ENCODE assay signal across 32 mouse cellular contexts in the genomic region with DNA sequence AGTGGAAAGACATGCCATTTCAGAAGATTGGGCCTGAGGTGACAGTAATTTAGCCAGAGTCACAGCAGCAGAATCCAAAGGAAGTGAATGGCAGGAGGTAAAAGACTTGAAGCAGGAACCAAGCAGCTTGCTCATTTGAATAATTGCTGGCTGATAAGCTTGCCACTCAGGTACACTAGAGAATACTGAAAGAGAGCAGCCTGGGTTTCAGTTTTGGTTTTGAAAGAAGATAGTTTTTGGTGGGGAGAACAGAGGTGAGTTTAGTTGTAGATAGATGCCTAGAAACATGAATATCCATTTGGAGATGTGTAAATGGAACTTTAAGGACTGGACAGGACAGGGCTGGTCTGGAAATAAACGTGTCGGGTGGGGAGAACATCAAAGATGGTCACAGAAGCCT. TPM values are rescaled to one million over a fixed set of nuclear protein-coding genes. Genes with fewer than 3 reads are reported as not detected.
DNase-seq lines count a peak whose midpoint lies in the region; ATAC-seq and TF ChIP-seq lines count a peak whose summit lies in the region.
"Had no signal": no experiment of that assay in that cellular context is flagged by ENCODE, and none has a peak within 500 bp of the region (broad histone marks: within the 10 kb centered on the region; RNA-seq: fewer than 3 reads in every experiment).

No protein-coding gene starts in this region.

- H3K4me1 ChIP-seq in MEL (ENCODE audit: control insufficient read depth in 1 of 2, insufficient read depth in 2 of 2, low read length in 2 of 2), result peaks cover 13 to 14% of the 10 kb centered on the region in 2 experiments

- no peak overlapping the region; the same call in 1 of the 2 replicates for H3K27ac ChIP-seq in MEL (ENCODE audit: control insufficient read depth, low read depth, low read length)
- H3K27ac ChIP-seq: embryonic facial prominence, embryonic 13.5 days; forebrain, embryonic 10.5 days; forebrain, embryonic 15.5 days; hindbrain, embryonic 14.5 days; limb, embryonic 10.5 days; limb, embryonic 15.5 days; liver, embryonic 13.5 days; midbrain, embryonic 10.5 days; neural tube, embryonic 13.5 days; stomach, postnatal 0 days had no signal

- TF ChIP-seq EP300 in MEL (IDR thresholded peaks at IDR 0.05; ENCODE audit: low read depth in 1 of 2, low read length in 2 of 2), result no peak

- TF ChIP-seq RAD21 in MEL (IDR thresholded peaks at IDR 0.05; ENCODE audit: low read depth, low read length), result no peak

- peaks cover 12% of the 10 kb centered on the region for H3K79me2 ChIP-seq in MEL (ENCODE audit: control insufficient read depth, insufficient read depth, low read length, poor library complexity)

- H3K4me3 ChIP-seq in MEL (ENCODE audit: control insufficient read depth in 1 of 2, insufficient read depth in 1 of 2, low read depth in 2 of 2, low read length in 2 of 2), result peak overlapping the region; percentile 25 to 51
- H3K4me3 ChIP-seq: embryonic facial prominence, embryonic 13.5 days; forebrain, embryonic 10.5 days; forebrain, embryonic 15.5 days; heart, embryonic 12.5 days; limb, embryonic 10.5 days; limb, embryonic 15.5 days; liver, embryonic 13.5 days; midbrain, embryonic 10.5 days; myocyte; neural tube, embryonic 13.5 days had no signal

- no peaks in the 10 kb centered on the region for H3K9me3 ChIP-seq in MEL (replicated peaks; ENCODE audit: insufficient read depth, low read length)
- H3K9me3 ChIP-seq: embryonic facial prominence, embryonic 13.5 days; forebrain, embryonic 10.5 days; forebrain, embryonic 15.5 days; heart, embryonic 12.5 days; limb, embryonic 10.5 days; limb, embryonic 15.5 days; liver, embryonic 13.5 days; midbrain, embryonic 10.5 days; neural tube, embryonic 13.5 days had no signal

- TF ChIP-seq POLR2A in MEL (IDR thresholded peaks at IDR 0.05; ENCODE audit: control insufficient read depth in 1 of 2, insufficient read depth in 1 of 2, low read depth in 1 of 2, low read length in 2 of 2, poor library complexity in 1 of 2), result no peak

- DNase-seq in spleen, postnatal 36 days (ENCODE audit: low spot score in 2 of 2), result peak; percentile 20 to 22
- DNase-seq in spleen, postnatal 4 days (ENCODE audit: low spot score in 2 of 2), result no peak
- DNase-seq in MEL (ENCODE audit: low read depth, low spot score), result peak; percentile 39
- DNase-seq in kidney, adult 9 months, result no peak
- DNase-seq in kidney, adult 8-10 months, result no peak
- no peak for DNase-seq in layer of hippocampus, postnatal 10 days (ENCODE audit: low spot score in 2 of 2)
- DNase-seq: adrenal gland, adult 8-10 months; cerebellum, adult 9-10 months; embryo, embryonic 11 days; gastrocnemius, postnatal 25 days; heart, adult 18-20 months; heart, postnatal 4 days; kidney, adult 18-20 months; kidney, postnatal 10 days; liver, embryonic 13.5 days; lung, adult 18-20 months; lung, postnatal 14 days; thymus, adult 18-20 months; thymus, postnatal 25 days had no signal

- H3K36me3 ChIP-seq in MEL (ENCODE audit: control insufficient read depth in 1 of 2, insufficient read depth in 2 of 2, low read length in 2 of 2), result peaks cover 0 to 23% of the 10 kb centered on the region in 2 experiments; a peak in 2 of 4 replicates
- H3K36me3 ChIP-seq: embryonic facial prominence, embryonic 13.5 days; forebrain, embryonic 15.5 days; heart, embryonic 12.5 days; limb, embryonic 15.5 days; liver, embryonic 13.5 days; midbrain, embryonic 10.5 days; neural tube, embryonic 13.5 days had no signal

- peak; percentile 60 for ATAC-seq in inflammation-experienced regulatory T-cells, adult 6 months
- ATAC-seq: forebrain, embryonic 15.5 days; midbrain, embryonic 16.5 days had no signal

- no peak overlapping the region for H3K9ac ChIP-seq in MEL (ENCODE audit: control insufficient read depth, low read depth, low read length, poor library complexity, severe bottlenecking)
- H3K9ac ChIP-seq: embryonic facial prominence, embryonic 13.5 days; forebrain, embryonic 15.5 days; heart, embryonic 12.5 days; hindbrain, embryonic 14.5 days; limb, embryonic 15.5 days; liver, embryonic 13.5 days; neural tube, embryonic 13.5 days had no signal

- no peak for TF ChIP-seq CTCF in MEL (IDR thresholded peaks at IDR 0.05 in 2 of 3, conservative IDR thresholded peaks at IDR 0.05 in 1 of 3; ENCODE audit: control insufficient read depth in 1 of 3, insufficient read depth in 1 of 3, low read depth in 2 of 3, low read length in 3 of 3, poor library complexity in 1 of 3, severe bottlenecking in 1 of 3)

- peaks cover 8 to 9% of the 10 kb centered on the region in 2 experiments for H3K27me3 ChIP-seq in MEL (ENCODE audit: control insufficient read depth in 1 of 2, insufficient read depth in 2 of 2, low read length in 2 of 2)
- H3K27me3 ChIP-seq: forebrain, embryonic 15.5 days; heart, embryonic 12.5 days; limb, embryonic 15.5 days; neural tube, embryonic 13.5 days had no signal

TF ChIP-seq in MEL, 35 proteins besides CTCF, POLR2A, EP300 and RAD21:
- TF ChIP-seq ETS1 (IDR thresholded peaks at IDR 0.05; ENCODE audit: low read depth, low read length), result 0 out of 2 replicates have a peak, but pooled peaks have one; percentile 13
- no peak for TF ChIP-seq JUND (IDR thresholded peaks at IDR 0.05; ENCODE audit: low read depth, low read length)
- peak; percentile 51 for TF ChIP-seq GATA1 (IDR thresholded peaks at IDR 0.05; ENCODE audit: low read depth, low read length)
- TF ChIP-seq ZKSCAN1 (IDR thresholded peaks at IDR 0.05; ENCODE audit: low read depth, low read length), result no peak
- no peak for TF ChIP-seq E2F4 (IDR thresholded peaks at IDR 0.05; ENCODE audit: borderline replicate concordance, low read depth, low read length)
- TF ChIP-seq TBP (IDR thresholded peaks at IDR 0.05; ENCODE audit: low read depth, low read length), result no peak
- TF ChIP-seq BHLHE40 (IDR thresholded peaks at IDR 0.05; ENCODE audit: borderline replicate concordance, low read depth, low read length), result no peak
- no peak for TF ChIP-seq ZMIZ1 (IDR thresholded peaks at IDR 0.05; ENCODE audit: low read depth, low read length)
- no peak for TF ChIP-seq UBTF (IDR thresholded peaks at IDR 0.05; ENCODE audit: borderline replicate concordance, insufficient read depth, low read depth, low read length)
- TF ChIP-seq TCF12 (IDR thresholded peaks at IDR 0.05; ENCODE audit: low read depth, low read length), result no peak

RNA-seq across cellular contexts. Expression of a gene that starts 2.2 kb away (rescaled TPM):
- 4.9 and 5.6 TPM in 2 replicates for total RNA-seq in MEL (2012; rRNA removed)
- 10 to 100 TPM in 1 of 2 experiments, not detected in 1; 11.9 TPM for polyA plus RNA-seq in MEL (2012; ENCODE audit: insufficient read depth in 1 of 2, insufficient read length in 2 of 2, low read depth in 1 of 2, low replicate concordance in 2 of 2, missing spikeins in 1 of 2)
- polyA plus RNA-seq in inflammation-experienced regulatory T-cells, adult 6 months (2017; shearing (Covaris generic)), result 10 to 100 TPM in 2 of 3 experiments, 1 to 10 TPM in 1; 4.9 to 10.6 (median 10.0) TPM
- 10 to 100 TPM; 20.5 to 20.7 TPM for total RNA-seq in layer of hippocampus, postnatal 10 days (2021)

RNA-seq across cellular contexts. Expression of a gene that starts 32.7 kb away (rescaled TPM):
- total RNA-seq in MEL (2012; rRNA removed), result 89.6 and 94.0 TPM in 2 replicates
- polyA plus RNA-seq in MEL (2012; ENCODE audit: insufficient read depth in 1 of 2, insufficient read length in 2 of 2, low read depth in 1 of 2, low replicate concordance in 2 of 2, missing spikeins in 1 of 2), result 100 to 1,000 TPM in 1 of 2 experiments, not detected in 1; 109 TPM
- polyA plus RNA-seq in inflammation-experienced regulatory T-cells, adult 6 months (2017; shearing (Covaris generic)), result 10 to 100 TPM; 26.8 to 33.5 (median 32.7) TPM
- total RNA-seq in layer of hippocampus, postnatal 10 days (2021), result 10 to 100 TPM; 44.7 TPM

Comparison
In these comparisons a context has a peak if more than half of its experiments do, and no peak if none do; other contexts are left out.
1. DNase-seq: peak in spleen, postnatal 36 days (2 of 2) and MEL (single experiment); none in spleen, postnatal 4 days (0 of 2), kidney, adult 9 months (single experiment), kidney, adult 8-10 months (0 of 2) and layer of hippocampus, postnatal 10 days (0 of 2).